Mouse (Mus musculus): ENCODE measurements around the gene Slco3a1. TPM values are rescaled to one million over a fixed set of nuclear protein-coding genes. Genes with fewer than 3 reads are reported as not detected.

The Slco3a1 gene
- polyA plus RNA-seq, 1 experiment from 2014 or later: 42.8 TPM

- WGBS: 83% methylated on average over 6 of the region's 6 CpGs
- no peak overlapping the region for H3K4me3 ChIP-seq (ENCODE audit: low read depth, low read length)
- TF ChIP-seq CTCF (IDR thresholded peaks at IDR 0.05): no peak
- TF ChIP-seq EP300 (IDR thresholded peaks at IDR 0.05): no peak
- H3K9me3 ChIP-seq (ENCODE audit: low read length): no peaks in the 10 kb centered on the region
- H3K27ac ChIP-seq (ENCODE audit: low read length): no peak overlapping the region
- no peaks in the 10 kb centered on the region for H3K27me3 ChIP-seq (replicated peaks; ENCODE audit: insufficient read depth, low read length)
- no peak overlapping the region for H3K9ac ChIP-seq (replicated peaks; ENCODE audit: low read depth)
- H3K36me3 ChIP-seq (ENCODE audit: insufficient read depth, low read length): no peaks in the 10 kb centered on the region
- no peak for DNase-seq (ENCODE audit: low spot score)
- no peak overlapping the region for H3K4me2 ChIP-seq (replicated peaks; ENCODE audit: low read depth, low read length)
- no peaks in the 10 kb centered on the region for H3K4me1 ChIP-seq (ENCODE audit: insufficient read depth, low read depth, low read length)
- ATAC-seq: no peak
These were observed 154.9 kb downstream of the Slco3a1 start for GRCm38 (mm10) chr7:74399729-74400128.

DNA sequence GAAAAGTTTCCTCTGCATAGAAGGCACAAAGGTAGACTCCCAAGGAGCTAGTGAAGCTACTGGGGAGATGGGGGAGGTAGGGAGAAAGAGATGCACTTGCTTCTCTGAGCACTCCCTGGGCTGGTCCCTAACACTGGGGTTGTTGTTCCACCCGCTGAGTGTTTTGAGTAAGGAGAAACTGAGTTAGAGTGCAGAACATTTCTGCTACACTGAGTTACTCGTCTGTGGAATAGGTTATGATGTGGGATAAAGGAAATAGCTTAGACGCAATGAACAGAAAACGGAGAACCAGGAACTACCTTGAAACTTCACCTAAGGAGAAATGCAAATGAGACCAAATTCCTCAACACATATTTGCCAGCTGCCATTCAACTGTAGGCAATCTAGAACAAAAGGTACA lies 155.4 kb downstream of the Slco3a1 start:
- 83% methylated on average over 4 of the region's 4 CpGs for WGBS
- ATAC-seq: no peak
- no peak overlapping the region for H3K27ac ChIP-seq (ENCODE audit: low read length)

DNA sequence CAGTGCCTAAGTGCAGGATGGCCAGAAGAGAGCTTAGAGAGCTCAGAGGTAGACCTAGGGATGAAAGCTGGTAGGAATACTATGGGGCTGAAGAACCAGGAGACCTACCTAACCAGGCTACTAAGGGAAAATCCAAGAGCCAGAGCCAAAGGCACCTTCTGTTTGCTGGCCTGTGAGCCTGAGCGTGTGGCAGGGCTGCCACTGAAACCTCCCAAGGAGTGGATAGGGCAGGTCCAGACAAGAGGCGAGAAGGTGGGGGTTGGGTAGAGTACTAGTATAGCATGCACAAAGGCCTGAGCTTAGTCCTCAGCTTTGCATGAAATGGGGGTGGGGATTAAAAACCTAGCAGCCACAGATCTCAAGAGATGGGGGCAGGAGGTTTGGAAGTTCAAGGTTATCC lies 156.3 kb downstream of the Slco3a1 start:
- Histone ChIP-seq H3K9ac (replicated peaks; ENCODE audit: low read depth) (no peak overlapping the region), H3K4me3 (ENCODE audit: low read depth, low read length) (no peak overlapping the region), H3K4me1 (ENCODE audit: insufficient read depth, low read depth, low read length) (no peaks in the 10 kb centered on the region), H3K27ac (ENCODE audit: low read length) (no peak overlapping the region), H3K36me3 (ENCODE audit: insufficient read depth, low read length) (no peaks in the 10 kb centered on the region), H3K27me3 (replicated peaks; ENCODE audit: insufficient read depth, low read length) (no peaks in the 10 kb centered on the region), H3K9me3 (ENCODE audit: low read length) (no peaks in the 10 kb centered on the region), H3K4me2 (replicated peaks; ENCODE audit: low read depth, low read length) (no peak overlapping the region)
- TF ChIP-seq EP300 (IDR thresholded peaks at IDR 0.05) (no peak), CTCF (IDR thresholded peaks at IDR 0.05) (no peak)
- DNase-seq (ENCODE audit: low spot score) (no peak), ATAC-seq (no peak)
- WGBS: 72% methylated on average over 2 of the region's 2 CpGs

More for the DNA sequence above, 155.4 kb downstream of the Slco3a1 start:
- no peaks in the 10 kb centered on the region for H3K9me3 ChIP-seq (ENCODE audit: low read length)
- no peak overlapping the region for H3K4me3 ChIP-seq (ENCODE audit: low read depth, low read length)
- H3K4me1 ChIP-seq (ENCODE audit: insufficient read depth, low read depth, low read length): no peaks in the 10 kb centered on the region
- no peak for DNase-seq (ENCODE audit: low spot score)
- no peak overlapping the region for H3K4me2 ChIP-seq (replicated peaks; ENCODE audit: low read depth, low read length)
- no peaks in the 10 kb centered on the region for H3K36me3 ChIP-seq (ENCODE audit: insufficient read depth, low read length)
- no peak overlapping the region for H3K9ac ChIP-seq (replicated peaks; ENCODE audit: low read depth)
- H3K27me3 ChIP-seq (replicated peaks; ENCODE audit: insufficient read depth, low read length): no peaks in the 10 kb centered on the region
- no peak for TF ChIP-seq CTCF (IDR thresholded peaks at IDR 0.05)
- TF ChIP-seq EP300 (IDR thresholded peaks at IDR 0.05): no peak

GRCm38 (mm10) chr7:74391451-74391873 lies 163.1 kb downstream of the Slco3a1 start:
- peak; percentile 52 for DNase-seq (ENCODE audit: low spot score)
- peak; percentile 59; the same call in 1 of the 2 replicates for ATAC-seq

GRCm38 (mm10) chr7:74389570-74389969 lies 165.0 kb downstream of the Slco3a1 start:
- DNase-seq (ENCODE audit: low spot score) (no peak), ATAC-seq (no peak)
- TF ChIP-seq EP300 (IDR thresholded peaks at IDR 0.05) (no peak), CTCF (IDR thresholded peaks at IDR 0.05) (no peak)
- H3K4me3 ChIP-seq (ENCODE audit: low read depth, low read length): no peak overlapping the region
- H3K9ac ChIP-seq (replicated peaks; ENCODE audit: low read depth): no peak overlapping the region
- H3K4me1 ChIP-seq (ENCODE audit: insufficient read depth, low read depth, low read length): no peaks in the 10 kb centered on the region
- no peaks in the 10 kb centered on the region for H3K27me3 ChIP-seq (replicated peaks; ENCODE audit: insufficient read depth, low read length)
- H3K27ac ChIP-seq (ENCODE audit: low read length): no peak overlapping the region
- H3K4me2 ChIP-seq (replicated peaks; ENCODE audit: low read depth, low read length): no peak overlapping the region
- H3K36me3 ChIP-seq (ENCODE audit: insufficient read depth, low read length): no peaks in the 10 kb centered on the region
- no peaks in the 10 kb centered on the region for H3K9me3 ChIP-seq (ENCODE audit: low read length)
- WGBS: 68% methylated on average over 2 of the region's 2 CpGs

More at GRCm38 (mm10) chr7:74391451-74391873, 163.1 kb downstream of the Slco3a1 start:
- Histone ChIP-seq H3K4me1 (ENCODE audit: insufficient read depth, low read depth, low read length) (no peaks in the 10 kb centered on the region), H3K9ac (replicated peaks; ENCODE audit: low read depth) (no peak overlapping the region), H3K27me3 (replicated peaks; ENCODE audit: insufficient read depth, low read length) (no peaks in the 10 kb centered on the region), H3K36me3 (ENCODE audit: insufficient read depth, low read length) (no peaks in the 10 kb centered on the region), H3K4me2 (replicated peaks; ENCODE audit: low read depth, low read length) (no peak overlapping the region), H3K27ac (ENCODE audit: low read length) (no peak overlapping the region), H3K9me3 (ENCODE audit: low read length) (no peaks in the 10 kb centered on the region), H3K4me3 (ENCODE audit: low read depth, low read length) (no peak overlapping the region)
- TF ChIP-seq CTCF (IDR thresholded peaks at IDR 0.05) (no peak), EP300 (IDR thresholded peaks at IDR 0.05) (no peak)
- 62% methylated on average over 5 of the region's 5 CpGs for WGBS

- DNase-seq (ENCODE audit: low spot score) (no peak), ATAC-seq (no peak)
- Histone ChIP-seq H3K9me3 (ENCODE audit: low read length) (no peaks in the 10 kb centered on the region), H3K4me3 (ENCODE audit: low read depth, low read length) (no peak overlapping the region), H3K4me1 (ENCODE audit: insufficient read depth, low read depth, low read length) (no peaks in the 10 kb centered on the region), H3K27me3 (replicated peaks; ENCODE audit: insufficient read depth, low read length) (no peaks in the 10 kb centered on the region), H3K9ac (replicated peaks; ENCODE audit: low read depth) (no peak overlapping the region), H3K4me2 (replicated peaks; ENCODE audit: low read depth, low read length) (no peak overlapping the region), H3K27ac (ENCODE audit: low read length) (no peak overlapping the region), H3K36me3 (ENCODE audit: insufficient read depth, low read length) (no peaks in the 10 kb centered on the region)
- no peak for TF ChIP-seq EP300 (IDR thresholded peaks at IDR 0.05)
- no peak for TF ChIP-seq CTCF (IDR thresholded peaks at IDR 0.05)
- WGBS: 75% methylated on average over 5 of the region's 5 CpGs
These were observed 168.3 kb downstream of the Slco3a1 start for GRCm38 (mm10) chr7:74386257-74386656.

Measured in lung, postnatal 0 days (tissue).